Mouse (Mus musculus) lung, postnatal 10 days (tissue): ENCODE data around the gene Napsa.
A peak's percentile ranks its signal among the peaks of the same experiment; 100 is the strongest.

ENCODE experiments used
- DNase-seq: peaks from one replicate; pipeline ENCODE4 v3.0.0; 2021

Gene Napsa

DNA sequence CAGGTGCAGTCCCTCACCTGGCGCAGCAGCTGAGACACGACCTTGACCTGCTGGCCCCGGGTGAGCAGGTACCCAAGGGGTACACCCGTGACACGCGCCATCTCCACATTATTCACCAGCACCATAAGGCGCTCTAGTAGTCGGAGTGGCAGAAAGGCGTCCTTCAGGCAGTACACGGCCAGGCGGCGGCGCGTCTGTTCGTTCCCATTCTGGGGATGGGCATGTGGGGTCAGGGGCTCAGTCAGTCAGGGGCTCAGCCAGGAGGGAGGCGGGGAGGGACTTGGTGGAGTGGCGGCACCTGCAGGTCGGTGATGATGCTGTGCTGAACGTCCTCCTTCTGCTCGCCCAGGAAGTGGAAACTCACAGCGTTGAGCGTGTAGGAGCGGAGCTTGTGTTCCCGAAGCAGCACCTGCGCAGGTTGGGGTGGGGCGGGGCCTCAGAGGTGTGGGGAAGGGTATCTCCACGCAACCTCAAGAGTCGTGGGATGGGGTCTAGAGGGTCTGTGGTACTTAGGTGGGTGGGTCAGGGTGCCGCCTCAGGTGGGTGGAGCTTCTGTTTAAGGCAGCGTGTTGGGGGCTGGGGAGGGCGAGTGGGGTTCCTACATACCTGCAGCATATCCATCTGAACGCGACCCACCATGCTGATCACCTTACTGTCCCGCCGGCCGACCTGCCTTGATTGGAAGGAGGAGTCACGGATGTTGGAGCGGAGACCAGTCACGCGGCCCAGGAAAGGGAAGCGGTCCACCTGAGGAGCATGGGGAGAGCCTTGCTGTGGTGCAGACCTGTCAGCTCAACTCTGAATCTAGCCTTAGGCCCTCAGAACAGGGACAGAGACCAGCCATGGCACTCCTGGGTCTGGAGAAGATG, 33.2 kb upstream of the Napsa start:
- no peak for DNase-seq

DNA sequence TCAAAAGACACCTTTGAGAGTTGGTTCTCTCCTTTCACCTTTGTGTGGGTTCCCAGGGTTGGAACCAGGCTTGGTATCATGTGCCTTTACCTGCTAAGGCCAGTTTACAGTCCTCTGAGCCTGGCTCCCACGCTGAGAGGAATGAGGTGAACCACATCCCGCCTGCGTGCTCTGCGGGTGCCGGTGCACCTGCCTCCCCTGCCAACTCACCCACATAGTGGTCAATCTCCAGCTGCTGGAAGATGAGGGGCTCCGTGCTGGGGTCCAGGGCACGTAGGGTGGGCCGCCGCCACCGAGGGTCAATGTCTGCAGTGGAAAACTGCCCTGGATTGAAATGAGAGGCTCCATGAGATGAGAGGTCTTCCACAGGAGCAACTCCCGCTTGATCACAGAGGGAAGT, 29.6 kb upstream of the Napsa start:
- no peak for DNase-seq

DNA sequence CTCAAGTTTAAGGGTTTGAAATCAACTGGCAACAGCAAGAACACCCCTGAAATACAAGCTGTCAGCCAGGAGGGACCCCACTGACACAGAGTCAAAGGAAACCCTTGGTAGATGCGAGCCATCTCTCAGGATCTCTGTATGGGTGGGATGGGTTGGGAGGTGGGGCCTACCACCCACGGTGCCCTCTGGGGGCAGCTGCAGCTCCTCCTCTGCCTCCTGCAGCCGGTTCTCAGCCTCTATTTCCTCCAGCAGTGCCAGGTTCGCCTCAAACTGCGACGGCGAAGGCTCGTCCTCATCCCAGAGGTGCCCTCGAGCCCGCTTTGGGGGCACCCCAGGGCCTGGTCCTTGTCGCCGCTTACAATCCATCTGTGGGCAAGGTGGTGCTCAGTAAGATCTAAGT, 29.1 kb upstream of the Napsa start:
- DNase-seq, result no peak

DNA sequence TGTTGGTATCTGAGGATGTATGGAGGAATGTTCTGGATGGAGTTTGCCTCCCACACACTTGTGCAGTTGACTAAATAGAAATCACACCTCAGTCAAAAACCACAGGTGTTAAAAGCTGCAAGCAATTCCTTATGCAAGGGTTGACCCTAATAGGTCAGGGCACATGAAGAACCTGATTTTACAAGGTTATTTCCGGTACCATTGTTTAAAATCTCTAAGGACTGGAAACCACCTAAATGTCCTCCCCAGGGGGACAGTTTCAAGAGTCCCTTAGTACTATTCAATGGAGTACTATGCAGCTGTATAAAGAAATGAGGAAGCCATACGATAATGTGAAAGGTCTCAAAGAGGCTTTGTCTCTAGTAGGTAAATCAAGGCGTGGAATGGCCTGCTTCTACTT, 25.9 kb upstream of the Napsa start:
- no peak for DNase-seq

DNA sequence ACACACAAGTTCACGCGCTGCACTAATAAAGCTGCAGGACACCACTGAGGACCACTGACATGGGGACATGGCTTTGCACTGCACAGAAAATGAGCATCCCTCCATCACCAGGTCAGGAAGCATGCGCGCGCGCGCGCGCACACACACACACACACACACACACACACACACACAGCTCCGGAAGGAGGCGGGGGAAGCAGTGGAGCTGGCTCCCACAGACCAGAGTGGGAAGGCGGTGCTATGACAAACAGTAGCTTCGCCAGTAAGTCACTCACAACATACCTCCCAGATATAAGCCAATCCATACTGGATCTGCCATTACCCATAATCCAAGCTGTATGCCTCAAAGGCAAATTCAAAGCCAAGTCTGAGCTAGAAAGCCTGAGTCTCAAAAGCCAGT, 25.1 kb upstream of the Napsa start:
- DNase-seq, result no peak

DNA sequence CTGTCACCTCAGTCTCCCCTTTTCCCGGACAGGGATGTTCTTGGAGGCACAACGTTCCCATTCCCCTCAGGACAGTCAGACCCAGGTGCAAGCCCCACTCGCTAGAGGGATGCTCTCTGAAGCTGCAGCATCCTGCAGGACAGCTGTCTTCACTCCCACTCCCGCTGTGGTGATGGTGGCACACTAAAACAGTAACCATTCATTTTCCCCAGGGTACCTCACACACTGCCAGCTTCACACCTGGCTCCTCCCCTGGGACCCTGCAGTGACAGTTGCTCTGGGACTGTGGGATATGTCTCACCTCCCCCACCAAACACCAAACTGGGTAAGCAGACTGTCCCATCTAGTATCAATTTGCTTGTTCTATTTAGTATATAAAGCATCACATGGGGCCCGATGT, 24.5 kb upstream of the Napsa start:
- no peak for DNase-seq

DNA sequence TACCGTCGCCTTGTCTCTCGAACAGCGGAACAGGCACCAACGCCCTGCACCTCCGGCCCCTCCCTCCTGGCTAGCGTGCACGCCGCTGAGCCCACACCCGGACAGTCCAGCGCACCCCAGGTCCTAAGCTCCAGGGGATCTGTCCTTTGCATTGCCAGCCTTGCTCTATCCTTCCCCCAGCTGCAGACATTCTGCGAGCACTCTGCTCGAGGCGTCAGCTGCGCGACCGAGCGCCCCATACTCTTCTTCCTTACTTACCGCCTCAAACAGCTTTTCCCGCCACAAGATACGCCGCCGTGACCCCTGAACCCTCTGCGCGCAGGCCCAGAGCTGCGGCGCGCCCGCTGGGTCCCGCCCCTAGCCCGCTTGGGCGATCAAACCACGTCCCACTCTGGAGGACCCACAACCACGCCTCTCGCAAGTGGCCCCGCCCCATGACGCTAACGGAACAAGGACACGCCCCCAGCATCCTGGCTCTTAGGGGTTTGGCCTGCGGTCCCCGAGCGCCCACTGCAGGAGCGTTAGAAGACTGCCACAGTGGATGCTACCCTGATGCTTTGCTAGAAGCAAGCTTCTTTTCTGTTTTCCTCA, 23.6 kb upstream of the Napsa start, which contains the start of gene Pold1:
Gene Pold1, minus strand, starts transcription at position 353 of the 591 bp plus-strand sequence.
- peak; percentile 100 for DNase-seq

DNA sequence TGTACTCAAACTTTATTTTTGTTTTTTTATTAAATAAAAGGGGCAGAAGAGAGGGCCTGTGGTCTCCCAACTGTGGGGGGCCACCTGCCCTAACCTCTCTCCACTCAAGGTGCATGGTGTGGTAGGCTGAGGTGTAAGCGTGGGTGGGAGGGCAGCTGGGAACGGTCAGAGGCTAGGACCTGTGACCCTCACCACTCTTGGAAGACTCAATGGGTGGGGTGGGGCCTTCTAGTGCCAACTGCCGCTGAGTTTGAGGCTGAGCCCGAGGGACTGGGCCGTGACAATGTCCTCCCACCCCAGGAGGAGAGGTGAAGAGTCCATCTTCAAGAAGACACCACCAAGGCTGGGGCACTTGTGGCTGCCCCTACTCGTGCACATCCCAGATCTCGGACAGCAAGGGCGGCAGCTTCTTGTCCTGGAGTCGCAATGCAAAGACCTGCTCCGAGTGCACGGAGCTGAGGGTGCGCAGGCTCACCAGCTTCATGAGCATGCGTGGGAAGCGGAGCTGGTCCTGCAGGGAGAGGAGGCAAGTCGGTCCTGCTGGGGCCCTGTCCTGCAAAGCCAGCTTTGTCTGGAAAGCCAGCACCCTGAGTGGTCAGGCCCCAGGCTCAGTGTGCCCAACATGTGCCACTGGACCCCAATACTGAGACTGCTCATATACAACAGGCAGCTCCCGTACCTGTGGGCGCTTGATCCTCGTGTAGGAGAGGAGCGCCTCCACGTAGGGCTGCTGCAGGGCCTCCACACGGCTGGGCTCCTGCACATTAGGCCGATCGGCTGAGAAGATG, 22.4 kb upstream of the Napsa start:
- DNase-seq, result no peak

DNA sequence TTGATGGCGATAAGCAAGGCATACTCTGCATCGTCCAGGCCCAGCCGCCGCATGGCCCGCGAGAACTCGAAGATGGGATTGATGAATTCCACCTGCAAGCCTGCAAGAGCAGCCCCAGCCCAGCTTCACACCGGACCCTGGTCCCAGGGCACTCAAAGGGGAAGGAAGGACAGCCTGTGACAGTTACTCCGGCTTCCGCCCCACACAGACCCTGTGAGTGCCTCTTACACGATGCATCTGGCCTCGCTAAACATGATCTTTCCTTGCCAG, 21.8 kb upstream of the Napsa start:
- no peak for DNase-seq

DNA sequence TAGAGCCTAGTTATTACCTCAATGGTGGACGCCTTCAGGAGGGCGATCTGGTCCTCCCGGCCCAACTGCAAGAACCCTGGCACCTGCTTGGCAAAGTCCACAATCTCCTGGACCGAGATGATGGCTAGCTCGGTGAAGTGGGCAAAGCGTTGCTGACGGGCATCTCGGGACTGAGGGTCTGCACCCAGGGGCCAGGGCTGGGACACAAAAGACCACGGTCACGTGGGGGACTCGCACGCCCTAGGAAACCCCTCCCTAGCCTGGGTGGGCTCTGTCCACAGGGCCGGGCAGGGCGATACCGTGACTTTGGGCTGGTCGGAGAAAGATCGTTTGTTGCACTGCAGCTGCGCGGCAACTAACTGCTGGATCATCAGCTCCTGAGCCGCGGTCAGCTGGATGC, 20.9 kb upstream of the Napsa start:
- no peak for DNase-seq

DNA sequence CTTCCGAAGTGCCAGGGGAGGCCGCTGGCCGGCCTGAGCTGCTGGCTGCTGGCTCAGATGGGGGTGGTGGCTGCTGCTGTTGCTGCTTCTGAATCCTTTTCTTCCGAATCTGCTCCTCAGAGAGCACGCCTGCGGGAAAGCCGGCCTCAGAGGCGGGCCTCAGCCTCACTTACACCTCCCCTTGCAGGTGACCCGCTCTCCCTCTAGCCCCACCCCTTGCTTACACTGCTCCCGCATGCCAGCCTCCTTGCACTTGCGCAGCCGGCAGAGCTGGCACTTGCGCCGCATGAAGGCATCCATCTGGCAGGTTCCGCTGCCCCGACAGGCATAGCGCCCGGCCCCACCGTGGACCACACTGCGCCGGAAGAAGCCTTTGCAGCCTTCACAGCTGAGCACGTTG, 20.4 kb upstream of the Napsa start:
- DNase-seq, result no peak

DNA sequence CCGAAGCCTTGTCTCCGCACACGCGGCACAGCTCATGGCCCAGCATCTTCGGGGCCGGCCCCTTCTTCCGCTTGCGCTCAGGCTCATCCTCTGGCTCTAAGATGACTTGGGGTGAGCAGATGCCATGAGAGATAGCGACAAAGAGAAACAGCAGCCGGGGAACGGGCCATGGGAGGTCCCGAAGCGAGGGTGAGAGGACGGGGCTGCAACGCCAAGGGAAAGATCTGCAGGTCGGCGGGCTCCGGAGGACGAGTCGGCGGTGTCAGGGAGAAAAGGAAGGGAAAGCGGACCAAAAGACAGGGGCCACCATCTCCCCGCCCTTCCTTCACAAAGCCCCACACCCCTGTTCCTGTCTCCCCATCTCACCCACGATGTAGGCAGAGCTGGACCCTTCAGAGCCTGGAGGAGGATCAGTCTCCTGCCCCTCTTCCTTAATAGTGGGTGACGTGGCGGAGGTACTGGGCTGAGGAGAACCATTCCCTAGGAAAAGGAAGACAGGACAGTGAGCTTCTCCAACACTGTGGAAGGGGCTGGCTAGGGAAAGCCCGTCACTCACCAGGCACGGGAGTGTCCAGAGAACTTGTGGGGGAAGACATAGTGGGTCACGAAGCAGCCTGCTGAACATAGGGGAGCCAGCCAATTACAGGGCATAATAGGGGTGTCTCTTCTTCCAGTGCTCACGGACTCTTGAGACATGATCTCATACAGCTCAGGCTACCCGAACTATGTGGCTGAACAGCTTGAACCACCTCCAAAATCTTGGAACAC, 19.9 kb upstream of the Napsa start:
- no peak for DNase-seq

DNA sequence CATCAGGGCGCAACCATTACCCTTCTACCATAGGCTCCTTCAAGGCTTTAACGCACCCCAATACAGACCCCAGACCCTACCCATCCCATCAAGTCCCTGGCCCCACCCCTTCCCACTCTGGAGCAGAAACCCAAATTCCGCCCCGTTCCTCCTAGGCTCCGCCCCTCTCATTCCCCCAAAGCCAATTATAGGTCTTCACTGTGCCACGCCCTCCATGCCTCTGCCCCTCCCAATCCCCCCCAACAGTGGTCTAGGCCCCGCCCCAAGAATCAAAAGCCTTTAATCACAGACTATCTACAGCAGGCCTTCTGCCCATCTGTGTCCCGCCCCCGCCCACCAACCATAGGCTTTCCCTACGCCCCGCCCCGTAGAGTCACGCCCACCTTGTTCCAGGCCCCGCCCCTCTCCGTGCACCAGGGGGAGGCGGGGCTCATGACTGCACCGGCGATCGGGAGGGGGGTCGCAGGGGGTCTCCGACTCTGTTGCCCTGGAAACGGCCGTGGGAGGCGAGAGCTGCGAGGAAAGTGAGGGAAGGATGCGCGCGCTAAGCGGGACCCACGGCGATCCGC, 18.9 kb upstream of the Napsa start:
- peak; percentile 92 for DNase-seq

DNA sequence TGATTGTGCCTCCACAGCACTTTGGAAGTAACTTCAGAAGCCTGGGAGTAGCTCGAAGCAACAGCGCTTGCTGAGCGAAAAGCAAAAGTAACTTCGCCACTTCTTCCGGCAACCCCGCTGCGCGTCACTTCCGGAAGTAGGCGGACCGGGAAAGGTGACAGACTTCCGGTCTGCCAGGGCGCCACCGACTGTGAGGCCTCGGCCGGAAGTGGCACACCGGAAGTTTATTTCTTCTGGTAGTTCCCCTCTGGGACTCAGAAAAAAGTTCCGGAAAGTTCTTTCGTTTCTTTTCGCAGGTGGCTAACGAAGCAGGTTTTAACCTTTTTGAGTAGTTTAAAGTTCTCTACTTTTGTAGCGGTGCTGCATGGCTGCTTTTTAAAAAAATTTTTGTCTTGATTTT, 18.4 kb upstream of the Napsa start, which contains the start of gene Nr1h2:
Gene Nr1h2, minus strand, starts transcription at position 126 of the 400 bp plus-strand sequence.
- DNase-seq, result peak; percentile 99

DNA sequence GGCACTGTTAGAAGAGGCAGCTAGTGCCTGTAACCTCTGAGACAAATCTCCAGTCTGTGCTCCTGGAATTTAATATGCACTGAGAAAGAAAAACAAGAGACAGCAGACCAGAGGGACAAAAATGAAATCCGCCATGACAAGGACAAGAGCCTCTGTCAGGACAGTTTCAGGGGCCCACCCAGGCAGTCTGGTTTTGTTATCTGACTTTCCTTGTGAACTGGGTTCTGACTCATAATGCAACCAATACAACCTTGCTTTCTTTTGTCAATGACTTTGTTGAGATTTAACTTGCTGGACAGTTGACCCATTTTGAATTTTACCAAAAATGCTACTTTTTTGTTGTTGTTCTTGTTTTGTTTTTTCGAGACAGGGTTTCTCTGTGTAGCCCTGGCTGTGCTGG, 14.6 kb upstream of the Napsa start:
- DNase-seq, result no peak

DNA sequence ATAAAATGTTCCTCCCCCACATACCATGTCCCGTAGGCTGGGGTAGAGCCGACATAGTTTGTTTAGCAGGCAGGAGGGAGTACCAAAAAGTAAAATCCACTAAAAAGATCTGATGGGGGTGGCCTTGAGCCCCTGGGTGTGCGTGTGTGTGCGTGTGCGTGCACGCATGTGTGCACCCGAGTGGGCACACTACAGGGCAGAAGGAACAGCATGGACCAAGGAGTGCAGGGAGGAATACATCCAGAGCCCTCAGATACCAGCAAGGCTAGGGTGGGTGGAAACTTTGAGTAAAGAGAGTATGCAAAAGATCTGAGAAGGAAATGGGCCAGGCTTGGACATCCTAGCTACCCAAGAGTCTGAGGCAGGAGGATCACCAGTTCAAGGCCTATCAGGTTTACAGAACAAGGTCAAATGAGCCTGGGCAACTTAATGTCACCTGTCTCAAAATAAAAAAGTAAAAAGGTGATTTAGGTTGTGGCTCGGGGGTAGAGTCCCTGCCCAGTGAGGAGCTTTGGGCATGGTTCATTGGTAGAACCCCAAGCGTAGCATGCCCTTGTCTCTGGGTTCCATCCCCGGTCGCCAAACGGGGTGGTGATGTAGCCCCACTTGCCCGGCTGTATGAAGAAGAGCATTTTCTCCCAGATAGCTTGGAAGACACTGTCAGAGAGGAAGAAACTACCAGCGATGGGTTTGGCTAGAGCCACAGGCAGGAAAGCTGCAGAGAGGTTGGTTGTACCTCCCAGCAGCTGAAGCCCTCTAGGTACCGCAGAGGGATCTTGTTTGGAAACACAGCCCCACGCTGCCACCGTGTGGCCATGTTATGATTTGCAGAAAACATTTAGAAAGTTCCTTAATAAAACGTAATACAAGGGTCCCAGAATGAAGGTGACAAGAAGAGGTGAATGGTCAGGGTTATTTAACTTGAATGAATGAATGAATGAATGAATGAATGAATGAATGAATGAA, 11.5 kb upstream of the Napsa start:
- DNase-seq, result peak; percentile 88

DNA sequence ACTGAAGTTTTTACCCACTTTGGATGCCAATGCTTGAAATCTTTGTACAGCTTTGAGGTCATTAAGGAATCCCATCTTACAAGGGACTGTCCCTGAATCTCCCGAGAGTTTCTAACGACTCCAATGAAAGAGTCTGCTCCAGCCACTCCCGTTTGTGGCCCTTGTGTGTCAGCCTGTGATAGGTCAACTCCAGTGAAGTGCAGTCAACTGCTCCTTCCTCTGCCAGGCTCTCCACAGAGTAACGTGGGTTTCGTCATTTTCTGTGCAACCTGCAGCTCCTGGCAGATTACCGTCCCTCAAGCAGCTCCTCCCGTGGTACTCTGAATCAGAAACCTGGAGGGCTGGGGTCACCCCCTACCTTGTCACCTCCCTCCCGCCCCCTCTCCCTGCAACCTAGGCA, 8.9 kb upstream of the Napsa start:
- peak; percentile 45 for DNase-seq

DNA sequence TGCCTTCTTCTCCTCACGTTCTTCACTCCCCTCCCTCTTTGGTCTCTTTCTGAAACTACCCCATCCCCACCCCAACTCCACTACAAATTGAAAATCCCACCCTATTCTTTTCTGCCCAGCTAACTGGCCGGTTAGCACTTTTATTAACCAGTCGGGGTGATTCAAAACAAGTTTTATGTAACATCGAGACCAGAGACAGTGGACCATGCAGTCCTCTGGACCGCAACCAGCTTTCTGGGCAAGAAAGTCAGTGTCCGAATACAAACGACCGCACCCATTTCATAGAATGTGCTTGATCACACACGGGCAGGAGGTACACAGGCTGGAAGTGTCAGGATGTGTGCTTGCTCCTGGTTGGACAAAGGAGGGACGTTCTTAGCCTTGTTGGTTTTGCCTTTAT, 7.7 kb upstream of the Napsa start:
- no peak for DNase-seq

DNA sequence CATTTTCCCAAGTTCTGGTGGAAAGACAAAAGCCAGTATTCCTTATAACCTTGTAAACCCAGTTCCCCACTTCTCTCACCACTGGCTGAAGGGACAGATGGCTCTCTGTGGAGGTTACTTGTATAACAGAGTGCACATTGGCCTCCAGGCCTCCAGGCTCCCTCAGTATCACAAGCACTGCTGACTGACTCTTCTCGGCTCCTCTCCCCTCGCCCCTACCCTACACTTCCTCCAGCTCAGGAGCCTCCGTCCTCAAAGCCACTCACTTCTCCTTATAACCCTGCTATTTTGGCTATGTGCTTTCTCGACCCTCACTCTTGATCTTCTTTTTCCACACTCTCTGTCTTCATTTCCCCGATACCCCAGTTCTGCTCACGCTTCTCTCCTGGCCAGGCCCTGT, 6.8 kb upstream of the Napsa start:
- DNase-seq, result no peak

DNA sequence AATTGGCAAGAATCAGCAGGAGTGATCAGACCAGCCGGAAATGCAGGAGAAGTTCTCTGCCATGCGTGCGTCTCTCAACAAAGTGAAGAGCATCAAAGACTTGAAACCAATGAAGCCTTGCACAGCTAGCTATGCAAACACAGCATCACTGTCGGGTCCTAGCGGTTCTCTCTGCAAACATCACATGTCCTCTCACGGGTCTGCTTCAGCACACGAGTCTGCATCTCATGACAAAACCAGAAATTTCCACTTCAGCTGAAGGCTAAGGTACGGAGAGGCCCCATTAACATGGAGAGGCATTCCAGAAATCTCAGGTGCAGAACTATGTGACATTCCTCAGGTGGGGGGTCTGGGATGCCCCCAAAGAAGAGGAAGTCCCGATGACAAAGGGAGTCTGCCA, 3.4 kb upstream of the Napsa start:
- DNase-seq, result no peak

DNA sequence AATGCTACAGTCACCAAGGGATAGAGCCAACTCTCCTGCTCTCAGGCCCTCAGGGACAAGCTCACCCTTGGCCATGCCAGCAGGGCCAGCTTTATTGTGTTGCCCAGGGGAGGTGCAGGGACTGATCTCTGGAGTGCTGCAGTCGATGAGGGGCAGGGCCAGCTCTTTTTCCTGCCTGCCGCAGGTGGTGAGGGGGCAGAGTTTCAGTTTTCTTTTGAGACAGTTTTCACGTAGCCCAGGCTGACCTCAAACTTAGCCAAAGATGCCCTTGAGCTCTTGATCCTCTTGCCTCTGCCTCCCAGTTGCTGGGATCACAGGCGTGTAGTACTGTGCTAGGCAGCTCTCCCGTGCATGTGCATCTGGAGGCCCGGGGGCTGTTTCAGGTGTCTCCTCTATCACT, 1.2 kb upstream of the Napsa start:
- no peak for DNase-seq

DNA sequence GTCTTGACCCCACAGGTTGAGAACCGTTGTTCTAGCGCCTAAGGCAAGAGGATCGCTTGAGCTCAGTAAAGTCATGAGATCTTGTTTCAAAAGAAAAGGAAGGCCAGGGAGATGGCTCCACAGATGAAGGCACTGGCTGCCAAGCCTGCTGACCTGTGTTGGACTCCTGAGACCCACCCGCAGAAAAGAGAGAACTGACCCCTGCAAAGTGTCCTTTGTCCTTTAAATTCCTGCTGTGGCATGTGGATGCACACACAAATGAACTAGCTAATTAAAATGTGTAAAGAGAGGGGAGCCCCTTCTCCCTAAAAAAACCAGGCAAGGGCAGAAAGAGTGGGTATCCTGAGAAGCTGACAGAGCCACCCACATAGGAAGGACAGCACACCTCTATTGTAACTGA, 369 bp upstream of the Napsa start:
- DNase-seq, result no peak
